Mouse (Mus musculus) frontal cortex, postnatal 36 days (tissue): ENCODE results near the gene Lsm4.

Experiments
- DNase-seq, 2 experiments: peaks; one replicate each; pipeline ENCODE4 v3.0.0; 2022; ENCODE audit warnings: low spot score in 2 of 2

Lsm4 gene

DNA sequence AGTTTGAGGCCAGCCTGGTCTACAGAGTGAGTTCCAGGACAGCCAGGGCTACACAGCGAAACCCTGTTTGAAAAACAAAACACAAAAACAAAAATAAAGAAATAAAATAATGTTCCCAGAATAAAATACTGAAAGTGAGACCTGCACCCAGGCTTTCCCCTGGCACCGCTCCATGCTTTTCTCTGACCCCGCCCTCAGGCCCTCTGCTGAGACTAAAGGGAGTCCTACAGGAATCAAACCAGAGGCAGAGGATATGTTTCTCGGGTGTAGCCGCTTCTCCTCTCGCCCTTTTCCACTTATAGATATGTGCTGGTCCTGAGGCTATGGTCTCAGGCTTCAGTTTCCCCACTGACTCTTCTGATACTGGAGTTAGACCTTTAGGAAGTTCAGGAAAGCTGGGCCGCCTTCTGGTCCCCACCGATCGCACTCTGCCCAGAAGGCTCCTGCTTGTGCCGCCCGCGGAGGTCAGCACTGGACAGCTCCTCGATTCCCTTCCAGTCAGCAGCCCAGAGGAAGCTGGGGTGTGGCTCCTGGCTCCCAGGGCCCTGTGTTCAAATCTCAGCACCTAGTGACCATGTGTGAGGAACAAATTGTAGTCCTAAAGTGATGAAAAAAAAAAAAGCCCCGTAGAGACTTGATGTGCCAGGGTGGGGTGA lies 52.9 kb downstream of the Lsm4 start:
- DNase-seq, result no peak

DNA sequence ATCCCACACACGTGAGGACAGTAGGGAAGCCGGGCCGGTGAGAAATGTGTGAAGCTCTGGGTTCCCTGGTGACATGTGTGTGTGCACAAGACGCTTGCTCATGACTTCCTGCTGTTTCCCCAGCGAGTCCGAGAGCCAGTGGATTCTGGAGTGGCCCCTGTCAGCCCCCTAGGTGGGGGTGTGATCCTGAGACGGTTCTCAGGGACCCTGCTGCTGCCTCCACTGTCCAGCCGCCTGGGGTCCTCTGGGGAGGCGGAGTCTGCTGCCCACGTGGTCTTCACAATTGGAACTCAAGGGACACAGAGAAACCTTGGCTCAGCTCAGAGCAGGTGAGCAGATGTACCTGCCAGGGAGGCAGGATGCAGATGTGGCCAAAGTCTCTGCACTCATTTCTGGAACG lies 53.7 kb downstream of the Lsm4 start:
- DNase-seq, result no peak
